Mouse (Mus musculus): ENCODE measurements around the gene Nudt2. TPM values are rescaled to one million over a fixed set of nuclear protein-coding genes. Genes with fewer than 3 reads are reported as not detected.

The Nudt2 gene
- polyA plus RNA-seq, 1 experiment from 2014 or later = 59.7 TPM

DNA sequence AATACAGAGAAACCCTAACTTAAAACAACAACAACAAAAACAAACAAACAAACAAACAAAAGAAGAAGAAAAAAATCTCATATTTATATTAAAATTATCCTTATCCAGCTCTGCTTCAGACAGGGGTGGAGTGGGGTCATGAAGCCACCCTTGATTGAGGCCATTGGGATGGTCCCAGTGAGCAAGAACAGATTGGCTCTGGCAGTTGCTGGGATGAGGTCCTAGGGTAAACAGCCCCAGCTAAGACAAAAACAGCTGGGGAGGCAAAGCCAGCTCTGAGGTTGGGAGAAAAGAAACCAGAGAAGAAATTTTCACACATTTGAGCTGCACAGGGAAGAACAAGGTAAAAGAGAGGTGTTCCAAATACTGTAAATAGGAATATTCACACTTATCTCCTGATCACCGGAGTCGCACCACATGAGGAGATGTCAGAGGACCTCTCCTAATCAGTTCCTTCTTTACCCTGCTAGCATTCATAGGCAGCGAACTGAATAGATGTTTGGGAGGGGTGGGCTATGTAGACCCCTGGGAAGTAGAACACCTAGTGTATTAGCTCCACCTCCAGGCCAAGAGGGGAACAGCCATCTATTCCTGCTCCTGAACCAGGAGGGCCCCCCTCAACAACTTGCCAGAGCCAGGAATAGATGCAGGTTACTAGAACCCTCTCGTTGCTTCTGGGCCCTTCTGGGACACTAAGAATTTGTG, 14.0 kb downstream of the Nudt2 start:
- Histone ChIP-seq H3K36me3 (replicated peaks; ENCODE audit: control insufficient read depth, insufficient read depth, low read depth, low read length) (no peaks in the 10 kb centered on the region), H3K4me3 (ENCODE audit: low read depth, low read length) (no peak overlapping the region), H3K9ac (replicated peaks; ENCODE audit: low read length) (no peak overlapping the region), H3K4me1 (ENCODE audit: control insufficient read depth, insufficient read depth, low read length) (no peaks in the 10 kb centered on the region), H3K9me3 (replicated peaks; ENCODE audit: control insufficient read depth, low read length) (no peaks in the 10 kb centered on the region), H3K27me3 (ENCODE audit: control insufficient read depth, insufficient read depth, low read length) (no peaks in the 10 kb centered on the region), H3K4me2 (ENCODE audit: low read depth, low read length) (no peak overlapping the region), H3K27ac (replicated peaks; ENCODE audit: low read depth, low read length) (no peak overlapping the region)
- DNase-seq (ENCODE audit: low spot score) (peak; percentile 29), ATAC-seq (replicated peaks; ENCODE audit: insufficient number of reproducible peaks, low FRiP score, low TSS enrichment, low read depth) (no peak)
- 68% methylated on average over 4 of the region's 4 CpGs for WGBS

DNA sequence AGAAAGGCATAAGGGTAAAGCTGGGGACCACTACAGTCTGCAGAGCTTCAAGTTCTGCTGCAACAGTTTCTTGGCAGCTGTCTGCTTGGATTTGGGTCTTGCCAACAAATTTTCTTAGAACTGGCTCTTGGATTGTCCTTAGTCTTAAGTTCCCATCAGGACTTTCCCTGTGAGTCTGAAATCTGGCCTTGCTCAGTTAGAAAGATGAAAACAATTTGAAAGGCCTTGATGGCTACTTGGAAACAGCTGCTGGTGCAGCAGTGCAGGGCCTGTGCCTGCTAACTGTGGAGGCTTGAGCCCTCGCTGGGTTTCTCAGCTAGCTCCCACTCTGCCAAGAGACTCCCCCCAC, 14.5 kb downstream of the Nudt2 start:
- no peaks in the 10 kb centered on the region for H3K9me3 ChIP-seq (replicated peaks; ENCODE audit: control insufficient read depth, low read length)
- no peak overlapping the region for H3K4me2 ChIP-seq (ENCODE audit: low read depth, low read length)
- ATAC-seq (replicated peaks; ENCODE audit: insufficient number of reproducible peaks, low FRiP score, low TSS enrichment, low read depth) (no peak), DNase-seq (ENCODE audit: low spot score) (peak; percentile 41)
- no peaks in the 10 kb centered on the region for H3K27me3 ChIP-seq (ENCODE audit: control insufficient read depth, insufficient read depth, low read length)
- no peak overlapping the region for H3K4me3 ChIP-seq (ENCODE audit: low read depth, low read length)
- no peaks in the 10 kb centered on the region for H3K4me1 ChIP-seq (ENCODE audit: control insufficient read depth, insufficient read depth, low read length)
- no peaks in the 10 kb centered on the region for H3K36me3 ChIP-seq (replicated peaks; ENCODE audit: control insufficient read depth, insufficient read depth, low read depth, low read length)
- H3K27ac ChIP-seq (replicated peaks; ENCODE audit: low read depth, low read length) = no peak overlapping the region
- no peak overlapping the region for H3K9ac ChIP-seq (replicated peaks; ENCODE audit: low read length)
- WGBS = 68% methylated on average over 1 of the region's 1 CpGs

DNA sequence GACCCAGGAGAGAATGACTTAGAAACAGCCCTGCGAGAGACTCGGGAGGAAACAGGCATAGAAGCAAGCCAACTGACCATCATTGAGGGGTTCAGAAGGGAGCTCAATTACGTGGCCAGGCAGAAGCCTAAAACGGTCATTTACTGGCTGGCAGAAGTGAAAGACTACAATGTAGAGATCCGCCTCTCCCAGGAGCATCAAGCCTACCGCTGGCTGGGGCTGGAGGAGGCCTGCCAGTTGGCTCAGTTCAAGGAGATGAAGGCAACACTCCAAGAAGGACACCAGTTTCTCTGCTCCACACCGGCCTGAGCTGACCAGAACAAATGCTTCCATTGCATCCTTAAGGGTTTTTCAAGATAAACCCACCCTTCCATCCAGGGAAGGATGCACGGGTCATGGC, 15.3 kb downstream of the Nudt2 start:
- DNase-seq (ENCODE audit: low spot score) = no peak
- Histone ChIP-seq H3K4me2 (ENCODE audit: low read depth, low read length) (no peak overlapping the region), H3K27ac (replicated peaks; ENCODE audit: low read depth, low read length) (no peak overlapping the region), H3K4me3 (ENCODE audit: low read depth, low read length) (no peak overlapping the region), H3K27me3 (ENCODE audit: control insufficient read depth, insufficient read depth, low read length) (no peaks in the 10 kb centered on the region), H3K9ac (replicated peaks; ENCODE audit: low read length) (no peak overlapping the region), H3K9me3 (replicated peaks; ENCODE audit: control insufficient read depth, low read length) (no peaks in the 10 kb centered on the region), H3K4me1 (ENCODE audit: control insufficient read depth, insufficient read depth, low read length) (no peaks in the 10 kb centered on the region), H3K36me3 (replicated peaks; ENCODE audit: control insufficient read depth, insufficient read depth, low read depth, low read length) (no peaks in the 10 kb centered on the region)
- WGBS = 83% methylated on average over 8 of the region's 8 CpGs
- ATAC-seq (replicated peaks; ENCODE audit: insufficient number of reproducible peaks, low FRiP score, low TSS enrichment, low read depth) = no peak

DNA sequence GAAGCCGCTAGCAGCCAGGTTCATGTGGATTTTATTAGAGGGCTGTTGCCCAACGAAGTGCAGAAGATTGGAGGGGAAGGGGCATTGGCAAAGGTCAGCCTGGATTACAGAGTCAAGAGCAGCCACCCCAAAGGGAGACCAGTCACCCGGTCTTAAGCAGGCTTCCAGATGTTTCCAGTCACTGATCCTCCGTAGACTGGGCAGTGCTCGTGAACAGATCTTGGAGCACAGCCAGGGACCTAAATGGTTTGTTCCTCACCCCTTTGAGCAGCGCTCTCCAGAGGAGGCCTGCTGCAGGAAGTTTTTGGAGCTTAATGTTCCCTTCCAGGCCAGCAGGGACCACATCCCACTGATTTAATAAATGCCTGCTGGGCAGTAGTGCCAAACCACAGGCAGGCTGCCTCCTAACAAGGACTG, 16.7 kb downstream of the Nudt2 start:
- H3K4me2 ChIP-seq (ENCODE audit: low read depth, low read length) = no peak overlapping the region
- peak overlapping the region; percentile 23 for H3K27ac ChIP-seq (replicated peaks; ENCODE audit: low read depth, low read length)
- H3K9me3 ChIP-seq (replicated peaks; ENCODE audit: control insufficient read depth, low read length) = no peaks in the 10 kb centered on the region
- DNase-seq (ENCODE audit: low spot score) (peak; percentile 79), ATAC-seq (replicated peaks; ENCODE audit: insufficient number of reproducible peaks, low FRiP score, low TSS enrichment, low read depth) (peak; percentile 73; the same call in 1 of the 2 replicates)
- H3K4me1 ChIP-seq (ENCODE audit: control insufficient read depth, insufficient read depth, low read length) = no peaks in the 10 kb centered on the region
- no peak overlapping the region for H3K4me3 ChIP-seq (ENCODE audit: low read depth, low read length)
- no peak overlapping the region for H3K9ac ChIP-seq (replicated peaks; ENCODE audit: low read length)
- no peaks in the 10 kb centered on the region for H3K27me3 ChIP-seq (ENCODE audit: control insufficient read depth, insufficient read depth, low read length)
- 31% methylated on average over 6 of the region's 6 CpGs for WGBS
- H3K36me3 ChIP-seq (replicated peaks; ENCODE audit: control insufficient read depth, insufficient read depth, low read depth, low read length) = no peaks in the 10 kb centered on the region; the same call in 1 of the 2 replicates

DNA sequence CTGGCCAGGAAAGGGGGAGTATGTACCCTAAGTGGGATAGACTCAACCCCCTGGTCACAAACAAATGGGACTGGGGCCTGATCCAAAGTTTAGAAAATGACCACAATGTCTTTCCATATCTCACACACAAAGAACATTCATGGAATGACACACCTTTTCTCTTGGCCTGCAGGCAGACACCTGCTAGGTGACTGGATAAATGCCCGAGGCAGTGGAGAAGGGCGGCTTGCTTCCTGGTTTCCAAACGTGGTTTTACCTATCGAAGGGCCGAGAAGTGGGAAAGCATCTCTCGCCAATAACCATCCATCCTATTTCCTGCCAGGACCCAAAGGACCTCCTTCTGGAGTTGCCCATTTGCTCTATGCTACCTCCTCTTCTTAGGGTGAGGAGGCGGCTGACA, 28.0 kb downstream of the Nudt2 start:
- H3K27me3 ChIP-seq (ENCODE audit: control insufficient read depth, insufficient read depth, low read length) = peaks cover 21% of the 10 kb centered on the region
- ATAC-seq (replicated peaks; ENCODE audit: insufficient number of reproducible peaks, low FRiP score, low TSS enrichment, low read depth) = no peak

DNA sequence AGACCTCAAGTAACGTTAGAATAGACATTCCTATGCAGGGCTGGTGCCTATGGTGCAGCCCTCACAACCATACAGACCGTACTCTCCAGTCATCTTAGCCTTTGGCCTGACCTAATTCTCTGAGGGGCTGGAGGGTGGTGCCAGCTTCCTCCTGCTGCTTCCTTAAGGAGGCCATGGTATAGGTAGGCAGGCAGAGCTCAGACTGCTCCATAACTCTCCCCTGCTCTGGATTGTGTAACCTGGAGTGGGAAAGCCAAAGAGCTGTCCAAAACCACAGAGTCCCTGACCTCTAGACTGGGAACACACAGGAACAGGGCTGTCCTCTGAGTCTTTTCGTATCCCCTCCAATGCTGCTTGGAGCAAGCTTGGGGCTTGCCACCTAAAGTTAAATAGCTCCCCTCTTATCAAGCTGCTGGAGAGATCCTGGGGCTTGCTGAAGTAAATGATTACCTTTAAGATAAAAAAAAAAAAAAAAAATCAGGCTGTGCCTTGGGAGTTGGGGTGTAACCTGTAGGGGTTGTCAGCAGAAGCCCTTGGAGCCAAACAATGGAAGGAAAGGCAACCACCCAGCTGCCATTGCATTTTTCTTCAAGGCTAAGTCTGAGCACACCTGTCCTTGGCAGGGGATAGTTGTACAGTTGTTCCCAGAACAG, 28.6 kb downstream of the Nudt2 start:
- H3K27ac ChIP-seq (replicated peaks; ENCODE audit: low read depth, low read length) = no peak overlapping the region
- 68% methylated on average over 3 of the region's 3 CpGs for WGBS
- H3K4me3 ChIP-seq (ENCODE audit: low read depth, low read length) = no peak overlapping the region
- no peak for DNase-seq (ENCODE audit: low spot score)
- H3K4me2 ChIP-seq (ENCODE audit: low read depth, low read length) = no peak overlapping the region
- no peaks in the 10 kb centered on the region for H3K36me3 ChIP-seq (replicated peaks; ENCODE audit: control insufficient read depth, insufficient read depth, low read depth, low read length)
- peaks cover 5% of the 10 kb centered on the region; the same call in 1 of the 2 replicates for H3K4me1 ChIP-seq (ENCODE audit: control insufficient read depth, insufficient read depth, low read length)
- no peaks in the 10 kb centered on the region for H3K9me3 ChIP-seq (replicated peaks; ENCODE audit: control insufficient read depth, low read length)
- ATAC-seq (replicated peaks; ENCODE audit: insufficient number of reproducible peaks, low FRiP score, low TSS enrichment, low read depth) = no peak
- H3K27me3 ChIP-seq (ENCODE audit: control insufficient read depth, insufficient read depth, low read length) = peaks cover 28% of the 10 kb centered on the region
- H3K9ac ChIP-seq (replicated peaks; ENCODE audit: low read length) = no peak overlapping the region

More for the DNA sequence above, 28.0 kb downstream of the Nudt2 start:
- Histone ChIP-seq H3K4me1 (ENCODE audit: control insufficient read depth, insufficient read depth, low read length) (peaks cover 3% of the 10 kb centered on the region; the same call in 1 of the 2 replicates), H3K36me3 (replicated peaks; ENCODE audit: control insufficient read depth, insufficient read depth, low read depth, low read length) (no peaks in the 10 kb centered on the region), H3K27ac (replicated peaks; ENCODE audit: low read depth, low read length) (no peak overlapping the region), H3K9me3 (replicated peaks; ENCODE audit: control insufficient read depth, low read length) (no peaks in the 10 kb centered on the region), H3K4me2 (ENCODE audit: low read depth, low read length) (no peak overlapping the region), H3K4me3 (ENCODE audit: low read depth, low read length) (no peak overlapping the region), H3K9ac (replicated peaks; ENCODE audit: low read length) (no peak overlapping the region)
- no peak for DNase-seq (ENCODE audit: low spot score)
- 86% methylated on average over 7 of the region's 7 CpGs for WGBS

DNA sequence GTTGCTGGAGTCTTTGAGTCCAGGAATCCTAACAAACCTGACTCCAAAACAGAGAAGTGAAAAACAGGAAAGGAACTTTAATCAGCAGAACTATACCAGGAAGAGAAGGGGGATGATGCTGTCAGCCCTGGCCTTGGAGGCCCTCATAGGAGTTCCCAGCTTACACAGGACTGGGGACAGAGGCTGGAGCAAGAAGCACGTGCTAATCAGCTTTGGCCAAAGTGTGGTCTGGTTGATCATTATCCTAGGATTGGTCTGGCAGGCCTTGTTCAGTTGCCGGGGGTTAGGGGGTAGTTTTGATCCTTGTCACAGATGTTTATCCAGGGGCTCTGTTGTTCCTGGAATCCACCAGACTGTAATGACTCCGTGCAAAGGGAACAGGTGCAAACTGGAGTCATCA, 29.4 kb downstream of the Nudt2 start:
- peaks cover 36% of the 10 kb centered on the region for H3K27me3 ChIP-seq (ENCODE audit: control insufficient read depth, insufficient read depth, low read length)
- WGBS = 59% methylated on average over 3 of the region's 3 CpGs
- H3K9ac ChIP-seq (replicated peaks; ENCODE audit: low read length) = no peak overlapping the region
- no peak for DNase-seq (ENCODE audit: low spot score)
- no peak for ATAC-seq (replicated peaks; ENCODE audit: insufficient number of reproducible peaks, low FRiP score, low TSS enrichment, low read depth)
- no peaks in the 10 kb centered on the region for H3K36me3 ChIP-seq (replicated peaks; ENCODE audit: control insufficient read depth, insufficient read depth, low read depth, low read length)
- no peak overlapping the region for H3K4me3 ChIP-seq (ENCODE audit: low read depth, low read length)
- no peak overlapping the region for H3K4me2 ChIP-seq (ENCODE audit: low read depth, low read length)
- no peaks in the 10 kb centered on the region for H3K9me3 ChIP-seq (replicated peaks; ENCODE audit: control insufficient read depth, low read length)
- peaks cover 11% of the 10 kb centered on the region; the same call in 1 of the 2 replicates for H3K4me1 ChIP-seq (ENCODE audit: control insufficient read depth, insufficient read depth, low read length)
- H3K27ac ChIP-seq (replicated peaks; ENCODE audit: low read depth, low read length) = no peak overlapping the region

DNA sequence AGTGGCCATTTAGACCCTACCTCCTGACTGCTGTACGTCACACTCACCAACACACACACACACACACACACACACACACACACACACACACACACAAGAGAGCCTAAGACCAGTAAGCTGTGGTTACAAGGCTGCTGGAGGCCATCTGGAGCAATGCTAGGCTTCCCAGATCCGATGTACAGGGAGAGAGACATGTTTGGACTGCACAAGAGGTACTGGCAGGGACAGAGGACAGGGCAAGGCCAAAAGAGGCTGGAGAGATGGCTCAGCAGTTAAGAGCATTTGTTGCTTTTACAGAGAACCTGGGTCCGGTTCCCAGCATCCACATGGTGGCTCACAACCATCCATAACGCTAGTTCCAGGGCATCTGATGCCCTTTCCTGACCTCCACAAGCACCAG, 30.1 kb downstream of the Nudt2 start:
- Histone ChIP-seq H3K27me3 (ENCODE audit: control insufficient read depth, insufficient read depth, low read length) (peaks cover 43% of the 10 kb centered on the region), H3K4me1 (ENCODE audit: control insufficient read depth, insufficient read depth, low read length) (peaks cover 11% of the 10 kb centered on the region; the same call in 1 of the 2 replicates), H3K27ac (replicated peaks; ENCODE audit: low read depth, low read length) (no peak overlapping the region), H3K9me3 (replicated peaks; ENCODE audit: control insufficient read depth, low read length) (no peaks in the 10 kb centered on the region), H3K36me3 (replicated peaks; ENCODE audit: control insufficient read depth, insufficient read depth, low read depth, low read length) (no peaks in the 10 kb centered on the region), H3K4me2 (ENCODE audit: low read depth, low read length) (no peak overlapping the region), H3K4me3 (ENCODE audit: low read depth, low read length) (no peak overlapping the region), H3K9ac (replicated peaks; ENCODE audit: low read length) (no peak overlapping the region)
- WGBS = 76% methylated on average over 4 of the region's 4 CpGs
- ATAC-seq (replicated peaks; ENCODE audit: insufficient number of reproducible peaks, low FRiP score, low TSS enrichment, low read depth) = no peak
- no peak for DNase-seq (ENCODE audit: low spot score)
